Mouse (Mus musculus) gastrocnemius, adult 8-10 months (tissue): ENCODE measurements at regions not wholly inside any gene's neighbourhood (a gene's known extent, or its start where the extent isn't known, plus 50 kb on each side); places are given as distances from the start of the nearest gene placed in this dataset.
A peak's percentile ranks its signal among the peaks of the same experiment; 100 is the strongest.

ENCODE experiments used
- DNase-seq, 2 experiments: peaks; one replicate each; pipeline ENCODE4 v3.0.0; 2022; ENCODE audit warnings: low spot score in 2 of 2

GRCm38 (mm10) chr4:95386021-95386420 is 171.3 kb upstream of the Fggy start:
- no peak for DNase-seq

- no peak for DNase-seq
These were observed 168.8 kb upstream of the Fggy start for GRCm38 (mm10) chr4:95388556-95388955.

DNA sequence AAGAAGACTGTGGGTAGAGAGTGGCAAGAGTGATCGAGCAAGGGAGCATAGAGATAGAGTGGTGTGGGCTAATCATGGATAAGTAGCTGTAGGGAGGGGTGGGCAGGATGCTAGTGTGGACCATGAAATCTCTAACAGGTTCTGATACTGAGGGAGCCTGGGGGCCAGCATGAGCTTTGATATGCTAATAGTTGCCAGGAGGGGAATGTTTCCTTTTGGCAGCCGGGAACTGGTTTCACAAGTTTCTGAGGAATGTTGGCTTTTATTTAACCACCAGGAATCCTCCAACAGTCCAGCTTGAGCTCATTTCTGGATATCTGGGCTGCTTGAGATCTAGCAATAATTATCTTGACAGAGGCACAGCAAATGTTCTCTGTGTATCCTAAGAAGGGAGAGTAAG is 167.7 kb upstream of the Fggy start:
- peak in 1 of 2 experiments; percentile 13 for DNase-seq

DNA sequence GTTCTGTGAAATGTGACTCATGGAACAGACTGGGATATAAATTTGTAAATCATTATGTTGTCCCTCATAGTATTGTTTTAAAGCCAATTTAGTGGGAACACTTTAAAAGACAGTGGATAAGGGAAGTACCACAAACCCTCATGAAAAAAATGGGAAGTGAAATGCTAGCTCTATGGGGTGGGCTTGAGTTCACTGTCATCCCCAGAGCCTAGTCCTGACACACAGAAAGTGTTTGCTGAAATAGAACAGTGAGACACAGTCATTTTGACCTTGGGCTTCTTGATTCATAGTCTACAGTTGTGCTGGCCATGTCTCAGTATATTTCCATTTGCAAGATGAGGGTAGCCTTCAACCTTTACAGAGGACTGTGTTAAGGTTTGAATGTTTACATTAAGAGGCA is 166.8 kb upstream of the Fggy start:
- no peak for DNase-seq

GRCm38 (mm10) chr4:95395746-95396145 is 161.6 kb upstream of the Fggy start:
- DNase-seq: no peak

GRCm38 (mm10) chr4:95398301-95398700 is 159.0 kb upstream of the Fggy start:
- no peak for DNase-seq

DNA sequence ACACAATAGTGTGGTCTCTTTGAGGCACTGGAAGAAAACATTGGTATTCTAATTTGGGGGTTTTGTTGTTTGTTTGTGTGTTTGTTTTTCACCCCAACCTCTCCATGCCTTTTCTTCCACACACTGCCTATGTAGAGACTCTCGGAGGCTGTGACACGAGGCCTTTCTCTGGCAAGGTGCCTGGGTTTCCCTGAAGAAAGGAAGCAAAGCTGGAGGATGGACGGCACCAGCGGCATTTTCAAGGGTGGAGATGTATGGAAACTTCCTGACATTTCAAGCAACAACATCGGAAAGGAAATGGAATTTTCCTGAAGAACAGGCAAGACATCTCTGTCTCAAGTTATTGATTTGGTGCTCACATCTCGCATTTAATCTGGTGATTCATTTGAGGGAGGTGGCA is 155.0 kb upstream of the Fggy start:
- no peak for DNase-seq

DNA sequence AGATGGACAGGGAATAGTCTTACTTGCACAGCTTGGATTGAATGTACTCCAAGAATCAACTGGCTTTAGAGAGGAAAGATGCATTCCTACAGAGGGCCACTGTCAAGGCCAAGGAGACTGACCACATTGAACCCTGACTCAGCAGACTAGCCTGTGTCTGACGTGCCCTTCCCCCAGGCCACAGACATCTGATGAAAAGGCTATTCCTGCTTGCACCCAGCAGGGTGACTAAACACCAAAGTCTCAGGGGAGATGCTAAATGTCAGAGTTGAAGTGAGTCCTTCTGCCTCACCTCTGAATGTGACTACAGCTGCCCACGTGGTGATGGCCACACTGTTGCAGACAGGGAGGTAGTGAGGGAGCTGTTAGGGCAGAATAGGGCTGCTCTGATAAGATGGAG is 140.2 kb upstream of the Fggy start:
- DNase-seq: peak; percentile 16 to 50

GRCm38 (mm10) chr4:95426563-95426962 is 130.7 kb upstream of the Fggy start:
- DNase-seq: no peak

DNA sequence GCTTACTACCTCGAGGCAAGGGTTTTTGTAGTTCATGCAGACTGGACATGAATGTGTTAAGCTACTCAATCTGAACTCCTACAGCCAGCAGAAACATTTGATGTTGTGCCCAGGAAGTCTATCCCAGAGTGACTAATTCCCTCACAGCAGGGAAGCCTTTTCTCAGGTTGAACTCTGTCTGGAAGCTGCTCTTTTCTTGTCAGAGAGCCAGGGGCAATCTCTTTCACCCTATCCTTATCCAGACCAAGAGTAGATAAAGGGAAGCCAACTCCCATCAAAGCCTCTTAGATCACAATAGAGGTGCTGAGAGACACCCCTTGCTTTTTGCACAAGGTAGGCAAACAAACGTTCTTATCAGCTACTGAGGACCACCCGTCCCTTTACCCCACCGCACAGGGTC is 122.8 kb upstream of the Fggy start:
- DNase-seq: no peak

- no peak for DNase-seq
These were observed 122.2 kb upstream of the Fggy start for GRCm38 (mm10) chr4:95435080-95435479.

DNA sequence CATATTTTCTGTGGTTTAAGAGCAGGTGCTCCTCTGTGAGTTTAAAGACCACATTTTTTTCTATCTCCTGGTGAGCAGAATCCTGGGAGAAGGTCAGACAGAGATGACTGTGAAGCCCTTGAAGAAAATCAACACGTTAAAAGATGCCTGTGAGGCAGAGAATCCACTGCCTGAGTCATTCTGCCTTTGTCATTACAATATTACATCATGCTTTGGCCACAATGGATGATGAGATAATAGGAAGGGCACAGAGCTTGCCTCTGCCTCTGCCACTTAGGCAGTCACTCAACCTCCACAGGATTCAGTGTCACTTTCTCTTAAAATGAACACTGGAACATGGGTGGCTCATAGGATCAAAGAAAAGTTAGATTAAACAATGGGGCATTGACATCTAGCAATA is 117.5 kb upstream of the Fggy start:
- no peak for DNase-seq

- no peak for DNase-seq
These were observed 113.2 kb upstream of the Fggy start for GRCm38 (mm10) chr4:95443854-95444811.

DNA sequence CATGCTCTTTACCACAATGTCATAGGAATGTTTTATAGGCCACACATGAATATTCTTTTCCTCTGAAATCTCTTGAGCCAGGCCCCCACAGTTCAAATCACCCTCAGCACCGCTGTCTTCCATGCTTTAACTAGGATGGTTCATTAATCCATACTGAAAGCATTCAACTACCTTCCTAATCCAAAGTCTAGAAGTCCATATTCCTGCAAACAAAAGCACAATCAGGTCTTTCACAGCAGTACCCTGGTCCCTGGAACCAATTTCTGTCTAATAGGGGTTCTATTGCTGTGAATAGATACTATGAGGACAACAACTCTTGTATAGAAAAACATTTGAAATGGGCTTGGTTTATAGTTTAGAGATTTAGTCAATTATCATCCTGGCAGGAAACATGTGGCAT is 107.0 kb upstream of the Fggy start:
- no peak for DNase-seq

GRCm38 (mm10) chr4:95451831-95452230 is 105.5 kb upstream of the Fggy start:
- DNase-seq: no peak

DNA sequence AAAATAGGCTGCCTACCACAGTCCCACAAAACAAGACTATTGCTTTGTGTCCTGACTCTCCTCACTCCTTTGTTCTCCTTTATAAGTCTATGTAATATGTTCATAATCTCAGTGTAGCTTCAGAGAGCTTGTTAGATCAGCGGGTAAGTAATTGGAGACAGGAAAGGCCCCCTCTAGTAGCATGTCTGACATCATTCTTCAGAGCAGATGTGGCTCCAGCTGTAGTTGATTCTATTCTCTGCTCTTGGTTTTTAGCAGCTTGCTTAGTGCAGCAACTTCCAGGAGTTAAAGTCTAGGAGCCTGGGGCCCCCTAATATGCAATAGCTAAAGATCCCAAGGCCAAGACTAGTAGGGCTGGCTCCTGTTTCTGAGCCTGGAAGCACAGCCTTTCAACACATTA is 101.0 kb upstream of the Fggy start:
- no peak for DNase-seq

DNA sequence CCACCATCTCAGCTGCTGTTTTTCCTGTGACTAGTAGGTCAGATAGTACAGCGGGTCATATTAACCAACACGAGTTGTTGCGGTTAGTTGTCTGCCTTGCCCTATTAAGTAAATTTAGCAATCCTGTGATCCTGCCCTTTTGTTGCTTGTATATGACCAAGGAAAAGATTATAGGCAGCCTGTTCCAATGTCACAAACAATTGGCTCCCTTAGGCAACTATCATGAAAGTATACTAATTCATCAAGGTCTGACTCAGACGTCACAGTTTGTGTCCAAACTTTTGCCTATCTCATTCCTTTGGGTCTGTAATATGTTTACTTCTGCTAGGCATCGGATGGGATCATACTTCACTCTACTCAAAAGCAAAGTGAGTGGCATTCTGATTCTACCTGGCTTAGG is 100.4 kb upstream of the Fggy start:
- DNase-seq: no peak

DNA sequence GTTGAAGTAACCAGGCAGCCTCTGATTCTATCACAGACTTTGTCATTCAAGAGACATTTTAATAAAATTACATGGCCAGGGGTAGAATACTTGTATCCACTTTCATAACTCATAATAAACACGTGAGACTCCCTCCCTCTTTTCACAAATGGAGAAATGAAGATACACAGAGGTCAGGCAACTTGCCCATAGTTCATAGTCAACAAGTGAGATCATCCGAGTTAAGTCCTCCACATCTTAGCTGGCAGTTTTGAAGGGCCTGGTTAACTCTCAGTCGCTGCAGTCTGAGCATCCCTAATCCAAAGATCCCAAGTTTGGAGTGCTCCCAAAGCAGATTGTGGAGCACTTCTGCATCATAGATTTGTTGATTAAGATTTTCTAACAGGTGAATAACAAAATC is 94.8 kb upstream of the Fggy start:
- no peak for DNase-seq

- DNase-seq: peak; percentile 24 to 43
These were observed 94.1 kb upstream of the Fggy start for GRCm38 (mm10) chr4:95463082-95463825.

DNA sequence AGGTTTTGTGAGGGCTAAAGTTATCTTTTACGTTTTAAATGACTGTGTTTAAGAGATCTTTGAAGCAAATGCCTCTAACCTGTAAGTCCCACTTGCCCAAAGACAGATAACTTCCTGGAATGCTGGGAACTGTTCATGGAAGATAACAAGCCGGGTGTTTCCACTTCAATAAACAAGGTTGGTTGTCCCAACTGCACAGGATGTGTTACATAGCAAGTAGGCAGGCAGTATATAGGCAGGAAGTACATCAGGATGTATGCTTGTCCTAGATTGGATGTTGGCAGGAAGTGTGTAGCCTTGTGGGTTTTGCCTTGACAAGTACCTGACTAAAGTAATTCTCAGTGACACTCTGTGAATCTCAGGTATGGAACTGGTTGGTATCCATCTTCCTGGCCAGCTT is 90.7 kb upstream of the Fggy start:
- no peak for DNase-seq

DNA sequence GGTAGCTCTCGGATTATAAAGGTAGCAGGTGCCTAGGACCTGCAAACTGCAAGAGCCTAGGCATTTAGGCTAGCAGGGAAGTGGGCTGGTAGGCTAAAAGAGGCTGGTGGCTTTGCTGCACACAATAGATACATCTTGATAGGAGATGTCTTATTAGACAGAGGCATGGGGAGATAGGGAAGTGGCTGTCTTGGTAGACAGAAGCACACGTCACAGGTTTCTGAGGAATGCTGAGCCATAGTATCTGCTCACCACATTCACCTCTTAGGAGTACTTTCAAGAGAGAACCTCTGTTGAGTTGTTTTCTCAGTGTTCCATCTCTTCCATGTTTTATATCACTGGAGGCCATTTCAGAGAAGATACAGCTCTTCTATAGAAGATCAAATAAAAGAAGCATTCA is 89.8 kb upstream of the Fggy start:
- no peak for DNase-seq

DNA sequence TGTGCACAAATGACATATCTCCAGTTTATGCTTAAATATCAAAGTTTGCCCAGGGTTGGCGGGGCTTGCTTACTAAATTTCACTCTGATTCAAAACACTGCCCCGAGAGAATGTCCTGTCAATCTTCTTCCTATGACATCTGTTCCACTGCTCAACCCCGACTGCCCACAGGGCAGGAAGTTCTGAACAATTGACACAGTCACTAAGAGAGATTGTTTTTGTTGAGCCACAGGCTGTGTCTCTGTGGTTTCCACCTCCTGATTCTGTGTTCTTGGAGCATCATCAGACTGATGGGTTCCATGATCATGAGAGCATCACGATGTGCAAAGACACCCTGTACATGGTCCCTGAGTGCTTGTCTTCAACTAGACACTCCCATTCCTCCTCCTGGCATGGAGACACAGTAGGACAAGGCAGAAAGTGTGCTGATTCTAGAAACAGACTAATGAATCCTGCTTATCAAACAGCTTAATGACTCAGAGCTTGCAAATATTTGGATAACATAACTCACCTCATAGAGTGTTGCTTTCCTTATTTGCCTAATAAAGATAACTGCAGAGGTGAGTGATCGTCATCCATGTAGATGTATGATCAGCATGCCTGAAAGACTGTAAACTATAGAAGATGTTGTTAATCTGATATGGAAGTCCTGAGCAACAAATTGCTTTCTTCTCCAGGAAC is 82.4 kb upstream of the Fggy start:
- DNase-seq: no peak
